10 mouse cellular contexts compared by ENCODE assay signal in genomic region chr16:78637015-78637414, GRCm38 (mm10).
DNase-seq lines count a peak whose midpoint lies in the region; ATAC-seq lines count a peak whose summit lies in the region.
"Had no signal": no experiment of that assay in that cellular context is flagged by ENCODE, and none has a peak within 500 bp of the region (broad histone marks: within the 10 kb centered on the region; RNA-seq: fewer than 3 reads in every experiment).

No protein-coding gene starts in this region.

- H3K4me2 ChIP-seq in kidney, embryonic 14.5 days (replicated peaks; ENCODE audit: low read depth, low read length), result no peak overlapping the region
- H3K4me2 ChIP-seq: embryonic facial prominence, embryonic 15.5 days; limb, embryonic 12.5 days had no signal

- H3K4me3 ChIP-seq in kidney, embryonic 14.5 days (ENCODE audit: low read length), result no peak overlapping the region
- H3K4me3 ChIP-seq: embryonic facial prominence, embryonic 15.5 days; limb, embryonic 12.5 days had no signal

- no peak overlapping the region for H3K9ac ChIP-seq in kidney, embryonic 14.5 days (ENCODE audit: low read depth, low read length)
- H3K9ac ChIP-seq: embryonic facial prominence, embryonic 15.5 days; limb, embryonic 12.5 days had no signal

- H3K36me3 ChIP-seq in kidney, embryonic 14.5 days (ENCODE audit: control insufficient read depth, insufficient read depth, low read length), result no peaks in the 10 kb centered on the region
- H3K36me3 ChIP-seq: embryonic facial prominence, embryonic 15.5 days; limb, embryonic 12.5 days had no signal

- H3K4me1 ChIP-seq in kidney, embryonic 14.5 days (ENCODE audit: control insufficient read depth, insufficient read depth, low read length), result no peaks in the 10 kb centered on the region
- H3K4me1 ChIP-seq: embryonic facial prominence, embryonic 15.5 days; limb, embryonic 12.5 days had no signal

- H3K27me3 ChIP-seq in kidney, embryonic 14.5 days (ENCODE audit: control insufficient read depth, insufficient read depth, low read length), result no peaks in the 10 kb centered on the region
- H3K27me3 ChIP-seq: embryonic facial prominence, embryonic 15.5 days had no signal

- ATAC-seq in kidney, embryonic 14.5 days (ENCODE audit: low FRiP score, low TSS enrichment), result no peak
- peak; percentile 71 for ATAC-seq in megakaryocyte, adult 5-6 weeks (ENCODE audit: poor library complexity, severe bottlenecking)
- no peak for ATAC-seq in inflammation-experienced regulatory T-cells, adult 6 months

- H3K27ac ChIP-seq in kidney, embryonic 14.5 days (ENCODE audit: low read depth, low read length), result no peak overlapping the region
- H3K27ac ChIP-seq: embryonic facial prominence, embryonic 15.5 days; limb, embryonic 12.5 days had no signal

- no peaks in the 10 kb centered on the region for H3K9me3 ChIP-seq in kidney, embryonic 14.5 days (ENCODE audit: control insufficient read depth, low read length)
- H3K9me3 ChIP-seq: embryonic facial prominence, embryonic 15.5 days; limb, embryonic 12.5 days had no signal

- DNase-seq in kidney, postnatal 14 days, result peak; percentile 18
- peak; percentile 59 for DNase-seq in ES-CJ7 (ENCODE audit: low read depth, low spot score)
- peak; percentile 25 for DNase-seq in adipocyte (ENCODE audit: low spot score)
- DNase-seq in forelimb bud, embryonic 11.5 days (ENCODE audit: low read depth, low spot score), result peak; percentile 50
- DNase-seq in thymus, postnatal 4 days, result peak; percentile 53

- 56% methylated on average over 5 of the region's 5 CpGs for WGBS in kidney, embryonic 14.5 days
